Mouse (Mus musculus) embryonic facial prominence, embryonic 12.5 days (tissue): ENCODE data around the gene Angpt4. TPM values are rescaled to one million over a fixed set of nuclear protein-coding genes. Genes with fewer than 3 reads are reported as not detected.

ENCODE experiments used
- ATAC-seq: fragments of 200-750 bp; cut with Nextera tagmentation; 2 replicates; pipeline ENCODE4 v1.8.0; 2017; ENCODE audit not compliant: insufficient number of reproducible peaks, insufficient read depth, low FRiP score, low TSS enrichment
- H3K27ac ChIP-seq: fragments of 300-500 bp; sonication (generic); 2 replicates; pipeline ENCODE4 v1.5.1; 2016; ENCODE audit warnings: mild to moderate bottlenecking
- H3K27me3 ChIP-seq: fragments of 300-500 bp; sonication (generic); 2 replicates; pipeline ENCODE4 v1.6.1; 2016; ENCODE audit warnings: mild to moderate bottlenecking, moderate library complexity
- H3K36me3 ChIP-seq: fragments of 300-500 bp; sonication (generic); 2 replicates; pipeline ENCODE4 v1.6.1; 2016; ENCODE audit warnings: mild to moderate bottlenecking
- H3K4me1 ChIP-seq: fragments of 300-500 bp; sonication (generic); 2 replicates; pipeline ENCODE4 v1.6.1; 2016
- H3K4me2 ChIP-seq: fragments of 300-500 bp; sonication (generic); replicated peaks from 2 replicates; pipeline ENCODE4 v1.6.1; 2016; ENCODE audit warnings: mild to moderate bottlenecking, moderate library complexity
- H3K4me3 ChIP-seq: fragments of 300-500 bp; sonication (generic); 2 replicates; pipeline ENCODE4 v1.5.1; 2016; ENCODE audit warnings: mild to moderate bottlenecking
- H3K9ac ChIP-seq: fragments of 300-500 bp; sonication (generic); 2 replicates; pipeline ENCODE4 v1.6.1; 2016; ENCODE audit warnings: mild to moderate bottlenecking, moderate library complexity
- H3K9me3 ChIP-seq: fragments of 300-500 bp; sonication (generic); 2 replicates; pipeline ENCODE4 v1.6.1; 2016; ENCODE audit warnings: mild to moderate bottlenecking, moderate library complexity
- WGBS: fragments of 180-500 bp; shearing (Covaris S2); methylation state at CpG from one replicate; pipeline ENCODE4 v1.1.7; 2016; 5-methylcytosine and 5-hydroxymethylcytosine counted together
- polyA plus RNA-seq: library from polyadenylated mRNA; unstranded; fragments of >200 nt; fragmentation: Nextera tagmentation; extraction: Ambion mirVana; gene quantifications from 2 replicates; pipeline ENCODE4 v1.2.1, GENCODE M21; 2016

Angpt4 gene
- polyA plus RNA-seq, 1 experiment from 2014 or later = 0.28 TPM

DNA sequence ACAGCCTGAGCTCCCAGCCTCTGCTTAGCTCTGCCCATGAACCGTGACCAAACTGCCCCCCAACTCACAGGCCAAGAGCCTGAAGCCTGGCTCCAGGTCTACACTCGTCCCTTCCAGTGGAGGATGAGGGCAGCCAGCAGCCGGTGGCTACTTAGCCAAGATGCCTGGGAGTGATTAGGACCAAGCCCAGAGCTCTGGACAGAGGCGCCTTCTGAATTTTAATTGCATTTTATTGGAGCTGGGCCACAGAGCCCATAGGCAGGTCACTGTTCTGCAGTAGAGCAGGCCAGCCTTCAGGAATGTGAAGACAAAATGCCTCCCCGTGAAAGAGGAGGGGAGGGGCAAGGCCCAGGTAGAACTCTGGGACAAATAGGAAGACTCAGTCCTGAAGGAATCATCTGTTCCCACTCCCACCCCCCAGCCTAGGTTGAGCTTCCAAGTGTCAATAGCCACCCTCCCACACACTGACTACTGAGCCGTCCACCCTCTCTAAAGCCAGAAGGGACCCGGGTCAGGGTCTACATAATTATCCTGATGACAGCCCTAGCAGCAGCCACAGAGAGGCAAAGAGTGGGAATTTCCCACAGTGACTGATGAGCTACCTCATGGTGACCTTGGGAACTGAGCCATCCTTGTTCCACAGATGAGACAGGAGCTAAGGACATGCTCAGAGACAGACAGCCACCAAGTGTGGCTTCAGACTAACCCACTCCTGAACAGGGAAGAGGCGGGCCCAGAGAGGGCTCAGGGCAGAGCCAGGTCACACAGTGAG is 16.6 kb upstream of the Angpt4 start:
- Histone ChIP-seq H3K27me3 (no peaks in the 10 kb centered on the region), H3K4me2 (no peak overlapping the region), H3K27ac (no peak overlapping the region), H3K4me3 (no peak overlapping the region), H3K36me3 (no peaks in the 10 kb centered on the region), H3K4me1 (peaks cover 10% of the 10 kb centered on the region; the same call in 1 of the 2 replicates), H3K9ac (no peak overlapping the region), H3K9me3 (no peaks in the 10 kb centered on the region)
- WGBS = 56% methylated on average over 8 of the region's 8 CpGs
- no peak for ATAC-seq

DNA sequence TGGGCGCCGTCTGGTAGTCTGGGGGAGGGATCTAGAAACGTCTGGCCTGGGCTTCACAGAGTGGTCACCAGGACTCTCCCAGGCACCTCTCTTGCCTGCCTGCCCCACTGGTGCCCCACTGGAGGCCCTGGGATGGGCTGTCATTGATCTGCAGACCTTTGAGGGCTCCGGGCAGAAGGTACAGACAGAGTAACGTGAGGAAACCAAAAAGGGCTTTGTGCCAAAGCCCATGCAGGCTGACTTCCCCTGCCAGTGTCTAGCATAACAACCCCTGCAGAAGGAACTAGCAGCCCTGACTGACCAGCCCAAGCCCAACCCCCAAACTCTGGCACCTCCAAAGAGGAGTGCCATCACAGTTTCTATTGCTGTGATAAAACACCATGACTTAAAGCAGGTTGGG is 15.1 kb upstream of the Angpt4 start:
- Histone ChIP-seq H3K9me3 (no peaks in the 10 kb centered on the region), H3K27ac (no peak overlapping the region), H3K36me3 (no peaks in the 10 kb centered on the region), H3K9ac (no peak overlapping the region), H3K4me2 (no peak overlapping the region), H3K4me3 (no peak overlapping the region), H3K27me3 (no peaks in the 10 kb centered on the region), H3K4me1 (peaks cover 9% of the 10 kb centered on the region; the same call in 1 of the 2 replicates)
- WGBS = 80% methylated on average over 5 of the region's 5 CpGs
- no peak for ATAC-seq

DNA sequence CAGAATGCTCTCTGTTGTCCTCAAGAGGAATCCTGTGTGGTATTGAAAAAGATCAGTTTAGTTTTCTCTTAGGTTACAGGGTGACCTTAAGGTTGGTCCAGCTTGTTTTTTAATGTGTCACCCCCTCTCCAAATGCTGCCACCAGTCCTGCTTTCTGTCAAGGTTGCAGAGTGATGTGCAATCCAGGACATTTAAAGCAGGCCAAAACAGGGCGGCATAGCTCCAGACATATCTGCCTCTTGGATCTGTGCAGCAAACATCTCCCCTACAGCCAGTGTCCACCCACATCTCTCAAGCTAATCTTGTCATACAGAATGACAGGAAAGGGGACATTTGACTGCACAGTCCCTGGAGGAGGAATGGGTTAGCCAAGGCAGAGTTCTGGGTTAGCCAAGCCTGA is 12.9 kb upstream of the Angpt4 start:
- Histone ChIP-seq H3K9me3 (no peaks in the 10 kb centered on the region), H3K4me2 (no peak overlapping the region), H3K36me3 (no peaks in the 10 kb centered on the region), H3K27ac (no peak overlapping the region), H3K4me1 (peaks cover 4% of the 10 kb centered on the region; the same call in 1 of the 2 replicates), H3K4me3 (no peak overlapping the region), H3K9ac (no peak overlapping the region), H3K27me3 (no peaks in the 10 kb centered on the region)
- no peak for ATAC-seq
- WGBS = 71% methylated on average over 1 of the region's 1 CpGs

DNA sequence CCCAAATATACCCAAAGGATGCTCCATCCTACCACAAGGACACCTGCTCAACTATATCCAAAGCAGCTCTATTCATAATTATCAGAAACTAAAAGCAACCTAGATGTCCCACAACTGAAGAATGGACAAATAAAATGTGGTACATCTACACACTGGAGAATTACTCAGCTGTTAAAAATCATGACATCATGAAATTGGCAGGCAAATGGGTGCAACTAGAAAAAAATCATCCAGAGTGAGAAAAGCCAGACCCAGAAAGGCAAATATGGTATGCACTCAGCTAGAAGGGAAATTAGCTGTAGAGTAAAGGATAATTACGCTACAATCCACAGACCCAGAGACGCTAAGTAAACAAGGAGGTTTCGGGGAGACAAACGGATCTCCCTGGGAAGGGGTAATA is 10.2 kb upstream of the Angpt4 start:
- H3K4me1 ChIP-seq = no peaks in the 10 kb centered on the region
- H3K36me3 ChIP-seq = no peaks in the 10 kb centered on the region
- H3K27ac ChIP-seq = no peak overlapping the region
- WGBS = 64% methylated on average over 4 of the region's 4 CpGs
- no peak overlapping the region for H3K4me3 ChIP-seq
- no peak for ATAC-seq
- no peaks in the 10 kb centered on the region for H3K27me3 ChIP-seq
- no peaks in the 10 kb centered on the region for H3K9me3 ChIP-seq
- no peak overlapping the region for H3K9ac ChIP-seq
- no peak overlapping the region for H3K4me2 ChIP-seq

DNA sequence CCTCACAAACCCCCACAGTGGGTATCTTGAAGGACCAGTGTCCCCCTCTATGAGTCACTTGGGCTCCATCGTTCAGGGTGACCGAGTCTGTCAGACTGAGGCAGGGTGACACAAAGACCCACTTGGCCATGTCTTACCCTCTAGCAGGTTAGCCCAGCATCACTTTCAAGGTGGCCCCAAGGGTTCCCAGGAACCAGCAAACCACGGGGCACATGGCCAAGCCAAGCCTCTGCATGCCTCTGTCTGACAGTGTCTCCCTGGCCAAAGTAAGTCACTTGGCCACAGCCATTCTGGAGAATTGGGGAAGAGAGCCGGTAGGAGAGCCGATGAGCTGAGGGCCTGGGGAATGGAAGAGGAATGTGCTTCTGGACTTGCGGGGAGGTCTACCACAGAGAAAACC is 7.7 kb upstream of the Angpt4 start:
- Histone ChIP-seq H3K4me3 (no peak overlapping the region), H3K9me3 (no peaks in the 10 kb centered on the region), H3K36me3 (no peaks in the 10 kb centered on the region), H3K9ac (no peak overlapping the region), H3K4me2 (no peak overlapping the region), H3K4me1 (no peaks in the 10 kb centered on the region), H3K27me3 (no peaks in the 10 kb centered on the region), H3K27ac (no peak overlapping the region)
- no peak for ATAC-seq
- WGBS = 75% methylated on average over 6 of the region's 6 CpGs

DNA sequence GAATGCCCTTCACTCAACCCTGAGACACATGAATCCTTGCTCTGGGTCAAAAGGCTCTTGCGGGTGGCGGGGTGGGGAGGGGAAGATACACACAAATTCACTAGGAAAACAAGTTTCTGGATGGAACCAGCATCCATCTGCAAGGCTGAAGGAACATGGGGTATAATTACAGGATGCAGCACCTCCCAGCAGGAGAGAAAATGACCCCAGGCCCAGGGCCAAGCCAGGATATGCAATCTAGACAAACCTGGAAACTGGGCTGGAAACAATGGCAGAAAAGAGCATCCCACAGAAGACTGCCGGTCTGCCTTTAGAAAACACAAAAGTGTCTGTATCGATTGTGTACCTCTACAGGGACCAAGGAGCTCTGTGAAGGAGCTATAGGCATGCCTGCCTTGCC is 7.1 kb upstream of the Angpt4 start:
- Histone ChIP-seq H3K27me3 (no peaks in the 10 kb centered on the region), H3K4me1 (no peaks in the 10 kb centered on the region), H3K9ac (no peak overlapping the region), H3K27ac (no peak overlapping the region), H3K9me3 (no peaks in the 10 kb centered on the region), H3K36me3 (no peaks in the 10 kb centered on the region), H3K4me3 (no peak overlapping the region), H3K4me2 (no peak overlapping the region)
- WGBS = 57% methylated on average over 4 of the region's 4 CpGs
- ATAC-seq = no peak

DNA sequence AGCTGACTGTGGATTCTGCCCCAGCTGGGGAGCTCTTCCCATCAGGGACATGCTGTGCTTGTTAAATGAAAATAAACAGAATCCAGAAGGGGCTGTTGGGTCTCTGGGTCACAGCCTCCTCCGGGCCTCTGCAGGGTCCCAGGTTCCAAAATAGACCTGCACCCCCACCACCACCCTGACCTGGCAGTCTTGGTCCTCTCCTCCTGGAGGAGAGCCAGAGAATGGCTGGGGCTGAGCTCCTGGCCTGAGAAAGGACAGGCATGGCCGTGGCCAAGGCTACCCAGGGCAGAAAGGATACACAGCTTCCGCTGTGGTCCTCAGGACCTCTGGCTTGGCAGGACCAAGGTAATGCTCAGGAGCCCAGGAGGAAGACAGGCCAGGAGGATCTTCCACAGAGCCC is 6.4 kb upstream of the Angpt4 start:
- H3K9me3 ChIP-seq = no peaks in the 10 kb centered on the region
- 64% methylated on average over 3 of the region's 3 CpGs for WGBS
- H3K27ac ChIP-seq = 0 out of 2 replicates have a peak overlapping the region, but pooled peaks have one; percentile 6
- H3K4me1 ChIP-seq = no peaks in the 10 kb centered on the region
- ATAC-seq = no peak
- no peak overlapping the region for H3K4me3 ChIP-seq
- H3K36me3 ChIP-seq = no peaks in the 10 kb centered on the region
- H3K27me3 ChIP-seq = no peaks in the 10 kb centered on the region
- no peak overlapping the region for H3K4me2 ChIP-seq
- H3K9ac ChIP-seq = no peak overlapping the region

DNA sequence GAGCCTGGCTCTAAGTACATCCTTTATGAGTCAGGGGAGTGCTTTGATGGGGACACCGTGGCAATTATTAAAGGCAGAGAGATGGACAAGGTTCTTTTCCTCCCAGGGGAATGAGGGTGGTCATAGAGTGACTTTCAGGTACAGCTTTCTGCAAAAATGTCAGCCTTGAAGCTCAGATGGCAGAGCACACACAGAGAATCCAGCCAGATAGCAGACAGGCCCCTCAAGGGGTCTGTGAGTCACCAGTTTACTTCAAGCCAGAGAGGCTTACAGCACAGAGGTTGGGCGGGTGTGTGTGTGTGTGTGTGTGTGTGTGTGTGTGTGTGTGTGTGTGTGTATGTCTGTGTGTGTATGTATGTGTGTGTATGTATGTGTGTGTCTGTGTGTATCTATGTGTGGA is 4.0 kb upstream of the Angpt4 start:
- ATAC-seq = no peak
- no peak overlapping the region for H3K9ac ChIP-seq
- H3K4me1 ChIP-seq = peaks cover 19% of the 10 kb centered on the region
- H3K36me3 ChIP-seq = no peaks in the 10 kb centered on the region
- no peak overlapping the region for H3K4me3 ChIP-seq
- no peaks in the 10 kb centered on the region for H3K9me3 ChIP-seq
- no peaks in the 10 kb centered on the region for H3K27me3 ChIP-seq
- WGBS = 57% methylated on average over 2 of the region's 2 CpGs
- no peak overlapping the region for H3K4me2 ChIP-seq
- no peak overlapping the region for H3K27ac ChIP-seq

DNA sequence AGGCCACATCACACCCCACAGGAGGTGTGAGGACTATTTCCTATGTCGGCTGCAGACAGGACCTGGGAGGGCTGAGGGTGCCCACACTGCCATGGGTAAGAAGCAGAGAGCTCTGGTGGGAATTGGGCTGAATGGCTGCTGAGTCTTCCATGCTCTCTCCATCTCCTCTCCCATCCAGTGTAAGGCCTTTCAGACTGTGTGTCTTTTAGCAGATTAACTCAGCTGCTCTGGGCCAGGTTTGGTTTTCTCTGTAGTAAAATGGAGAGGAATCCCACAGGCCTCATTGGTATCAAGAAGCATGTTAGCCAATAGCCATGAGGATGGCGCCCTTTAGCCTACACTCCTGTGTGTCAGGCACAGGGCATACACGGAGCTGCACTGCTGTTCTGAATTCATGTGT is 1.6 kb upstream of the Angpt4 start:
- H3K4me3 ChIP-seq = no peak overlapping the region
- no peak for ATAC-seq
- WGBS = 74% methylated on average over 3 of the region's 3 CpGs

DNA sequence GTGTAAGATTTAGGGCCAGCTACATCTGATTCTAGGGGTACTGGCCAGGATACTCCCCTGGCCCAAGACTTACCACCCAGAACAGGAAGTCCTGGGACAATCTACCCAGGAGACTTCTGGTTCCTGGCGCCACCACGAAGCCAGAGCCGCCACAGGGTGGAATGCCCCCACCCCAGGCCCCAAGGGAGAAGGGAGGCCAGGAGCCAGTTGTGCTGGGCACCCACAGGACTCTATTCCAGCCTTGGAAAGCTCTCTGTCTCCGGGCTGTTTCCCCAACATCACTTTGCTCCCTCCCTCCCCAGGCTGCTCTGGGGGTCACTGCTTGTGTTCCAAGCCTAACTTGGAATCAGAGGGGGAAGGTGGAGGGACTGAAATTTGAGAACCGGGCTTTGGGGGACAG is 512 bp upstream of the Angpt4 start:
- Histone ChIP-seq H3K4me2 (no peak overlapping the region), H3K4me3 (no peak overlapping the region), H3K9ac (no peak overlapping the region), H3K36me3 (no peaks in the 10 kb centered on the region), H3K27ac (peak overlapping the region; percentile 50; the same call in 1 of the 2 replicates), H3K27me3 (no peaks in the 10 kb centered on the region), H3K9me3 (no peaks in the 10 kb centered on the region), H3K4me1 (peaks cover 26% of the 10 kb centered on the region)
- ATAC-seq = no peak; the same call in 1 of the 2 replicates
- 31% methylated on average over 5 of the region's 5 CpGs for WGBS

More for the DNA sequence above, 1.6 kb upstream of the Angpt4 start:
- no peaks in the 10 kb centered on the region for H3K27me3 ChIP-seq
- H3K9me3 ChIP-seq = no peaks in the 10 kb centered on the region
- no peak overlapping the region for H3K27ac ChIP-seq
- peaks cover 24% of the 10 kb centered on the region for H3K4me1 ChIP-seq
- no peak overlapping the region for H3K4me2 ChIP-seq
- no peaks in the 10 kb centered on the region for H3K36me3 ChIP-seq
- H3K9ac ChIP-seq = no peak overlapping the region

DNA sequence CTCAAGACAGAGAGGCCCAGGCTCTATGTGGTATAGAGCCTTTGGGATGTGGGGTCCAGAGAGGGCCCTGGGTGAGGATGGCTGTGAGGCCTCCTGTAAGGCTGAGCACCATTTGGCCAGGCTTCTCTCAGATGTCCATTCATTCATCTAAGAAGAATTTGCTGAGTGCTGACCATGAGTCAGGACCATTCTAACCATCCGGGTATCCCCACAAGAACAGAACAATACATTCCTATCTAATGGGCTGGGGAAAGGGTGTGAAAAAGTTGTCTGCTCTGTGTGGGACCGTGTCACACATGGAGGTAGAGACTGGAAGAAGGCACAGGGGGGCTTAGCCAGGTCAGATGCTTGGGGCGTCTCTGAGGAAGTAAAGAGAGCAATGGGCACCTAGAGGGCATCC is 741 bp downstream of the Angpt4 start:
- WGBS = 83% methylated on average over 3 of the region's 3 CpGs
- Histone ChIP-seq H3K9me3 (no peaks in the 10 kb centered on the region), H3K27me3 (no peaks in the 10 kb centered on the region), H3K9ac (no peak overlapping the region), H3K27ac (no peak overlapping the region), H3K4me1 (peaks cover 38% of the 10 kb centered on the region), H3K4me3 (no peak overlapping the region), H3K4me2 (no peak overlapping the region), H3K36me3 (no peaks in the 10 kb centered on the region)
- no peak for ATAC-seq

DNA sequence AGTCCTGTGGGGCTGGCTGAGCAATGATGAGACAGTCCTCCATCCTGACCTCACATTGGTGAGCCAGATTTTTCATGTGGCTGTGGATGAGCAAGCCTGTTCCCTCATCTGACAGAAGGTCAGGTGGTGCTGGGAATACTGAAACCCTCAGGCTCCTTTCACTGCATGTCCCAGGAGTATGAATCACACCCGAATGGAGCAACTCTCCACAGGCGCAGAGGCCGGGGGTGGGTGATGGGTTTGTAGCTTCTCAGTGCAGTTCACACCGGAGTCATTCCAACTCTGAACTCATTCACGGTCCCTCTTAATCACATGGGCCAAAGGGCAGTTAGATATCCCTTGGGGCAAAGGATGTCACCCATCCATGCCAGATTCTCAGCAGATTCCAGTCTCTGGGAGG is 3.1 kb downstream of the Angpt4 start:
- H3K27ac ChIP-seq = no peak overlapping the region
- H3K36me3 ChIP-seq = no peaks in the 10 kb centered on the region
- no peak overlapping the region for H3K4me3 ChIP-seq
- H3K4me1 ChIP-seq = peaks cover 40% of the 10 kb centered on the region
- ATAC-seq = no peak
- no peak overlapping the region for H3K4me2 ChIP-seq
- no peak overlapping the region for H3K9ac ChIP-seq
- no peaks in the 10 kb centered on the region for H3K27me3 ChIP-seq
- 72% methylated on average over 5 of the region's 5 CpGs for WGBS
- no peaks in the 10 kb centered on the region for H3K9me3 ChIP-seq
